Comparison of ENCODE assay signal across 11 mouse cellular contexts in genomic region chr15:95838171-95839020, GRCm38 (mm10). TPM values are rescaled to one million over a fixed set of nuclear protein-coding genes. Genes with fewer than 3 reads are reported as not detected.
DNase-seq lines count a peak whose midpoint lies in the region; ATAC-seq and TF ChIP-seq lines count a peak whose summit lies in the region.
"Had no signal": no experiment of that assay in that cellular context is flagged by ENCODE, and none has a peak within 500 bp of the region (broad histone marks: within the 10 kb centered on the region; RNA-seq: fewer than 3 reads in every experiment).

No protein-coding gene starts in this region.

- H3K27ac ChIP-seq in ES-E14 (ENCODE audit: insufficient read depth, low read depth, low read length, poor library complexity, severe bottlenecking), result peak overlapping the region; percentile 3; the same call in 1 of the 2 replicates
- peak overlapping the region; percentile 84 for H3K27ac ChIP-seq in intestine, embryonic 15.5 days
- H3K27ac ChIP-seq in liver, embryonic 11.5 days (ENCODE audit: low read depth, low read length), result peak overlapping the region; percentile 81
- no peak overlapping the region for H3K27ac ChIP-seq in forebrain, embryonic 11.5 days (ENCODE audit: low read depth, low read length)
- H3K27ac ChIP-seq in midbrain, embryonic 13.5 days, result no peak overlapping the region

- H3K9ac ChIP-seq in ES-E14 (ENCODE audit: insufficient read depth, low read depth, low read length, poor library complexity, severe bottlenecking), result no peak overlapping the region
- no peak overlapping the region for H3K9ac ChIP-seq in intestine, embryonic 15.5 days
- no peak overlapping the region for H3K9ac ChIP-seq in liver, embryonic 11.5 days (ENCODE audit: low read depth, low read length)
- no peak overlapping the region for H3K9ac ChIP-seq in forebrain, embryonic 11.5 days (ENCODE audit: low read length)
- no peak overlapping the region for H3K9ac ChIP-seq in midbrain, embryonic 13.5 days (replicated peaks)

- WGBS in intestine, embryonic 15.5 days, result 44% methylated on average over 11 of the region's 11 CpGs
- 29% methylated on average over 11 of the region's 11 CpGs for WGBS in liver, embryonic 11.5 days
- WGBS in forebrain, embryonic 11.5 days, result 79% methylated on average over 11 of the region's 11 CpGs
- WGBS in midbrain, embryonic 13.5 days, result 75% methylated on average over 11 of the region's 11 CpGs

- no peaks in the 10 kb centered on the region; the same call in 1 of the 2 replicates for H3K36me3 ChIP-seq in ES-E14 (ENCODE audit: control insufficient read depth, insufficient read depth, low read length, poor library complexity, severe bottlenecking)
- no peaks in the 10 kb centered on the region for H3K36me3 ChIP-seq in intestine, embryonic 15.5 days
- no peaks in the 10 kb centered on the region for H3K36me3 ChIP-seq in liver, embryonic 11.5 days (ENCODE audit: control insufficient read depth, insufficient read depth, low read length)
- H3K36me3 ChIP-seq in forebrain, embryonic 11.5 days (ENCODE audit: control insufficient read depth, insufficient read depth, low read length), result no peaks in the 10 kb centered on the region
- H3K36me3 ChIP-seq in midbrain, embryonic 13.5 days, result no peaks in the 10 kb centered on the region

- H3K27me3 ChIP-seq in intestine, embryonic 15.5 days (replicated peaks), result no peaks in the 10 kb centered on the region
- no peaks in the 10 kb centered on the region for H3K27me3 ChIP-seq in liver, embryonic 11.5 days (replicated peaks; ENCODE audit: control insufficient read depth, insufficient read depth, low read length)
- no peaks in the 10 kb centered on the region for H3K27me3 ChIP-seq in forebrain, embryonic 11.5 days (ENCODE audit: control insufficient read depth, insufficient read depth, low read length)
- no peaks in the 10 kb centered on the region for H3K27me3 ChIP-seq in midbrain, embryonic 13.5 days

- in situ Hi-C loops in ES-E14 (cut with MboI; ENCODE audit: low sequenced_read_pairs in 2 of 2, unreplicated experiment in 2 of 2), result no loop called here

- no peaks in the 10 kb centered on the region for H3K9me3 ChIP-seq in ES-E14 (ENCODE audit: control insufficient read depth, insufficient read depth, low read depth, low read length)
- no peaks in the 10 kb centered on the region for H3K9me3 ChIP-seq in intestine, embryonic 15.5 days
- no peaks in the 10 kb centered on the region for H3K9me3 ChIP-seq in liver, embryonic 11.5 days (ENCODE audit: control insufficient read depth, low read length)
- no peaks in the 10 kb centered on the region for H3K9me3 ChIP-seq in forebrain, embryonic 11.5 days (ENCODE audit: control insufficient read depth, low read length)
- no peaks in the 10 kb centered on the region for H3K9me3 ChIP-seq in midbrain, embryonic 13.5 days

- ATAC-seq in intestine, embryonic 15.5 days, result peak; percentile 88
- ATAC-seq in liver, embryonic 11.5 days (replicated peaks; ENCODE audit: low FRiP score), result peak; percentile 63; the same call in 1 of the 2 replicates
- no peak for ATAC-seq in forebrain, embryonic 11.5 days (replicated peaks; ENCODE audit: low FRiP score)
- ATAC-seq in midbrain, embryonic 13.5 days, result no peak

- H3K4me3 ChIP-seq in ES-E14 (ENCODE audit: insufficient read depth in 1 of 2, low read depth in 1 of 2, low read length in 2 of 2, poor library complexity in 1 of 2, severe bottlenecking in 1 of 2), result no peak overlapping the region
- no peak overlapping the region for H3K4me3 ChIP-seq in intestine, embryonic 15.5 days (replicated peaks)
- H3K4me3 ChIP-seq in liver, embryonic 11.5 days (ENCODE audit: low read depth, low read length), result no peak overlapping the region
- no peak overlapping the region for H3K4me3 ChIP-seq in forebrain, embryonic 11.5 days (ENCODE audit: low read depth, low read length)
- H3K4me3 ChIP-seq in midbrain, embryonic 13.5 days (replicated peaks), result no peak overlapping the region

- DNase-seq in 416B (ENCODE audit: low read depth) (peak; percentile 93), ES-E14 (ENCODE audit: low read depth, low spot score) (no peak)
- no peak for DNase-seq in liver, embryonic 11.5 days (ENCODE audit: low spot score)
- no peak for DNase-seq in left cerebral cortex, adult 18-20 months (ENCODE audit: low spot score in 2 of 2)
- no peak for DNase-seq in forebrain, embryonic 11.5 days (ENCODE audit: low spot score)
- DNase-seq in testis, postnatal 10 days (ENCODE audit: low spot score), result no peak
- DNase-seq: cerebellum, adult 9-11 months; gastrocnemius, postnatal 14 days; midbrain, embryonic 14.5 days had no signal

- peaks cover 0 to 17% of the 10 kb centered on the region in 2 experiments; a peak in 1 of 4 replicates for H3K4me1 ChIP-seq in ES-E14 (ENCODE audit: control insufficient read depth in 2 of 2, insufficient read depth in 2 of 2, low read length in 2 of 2, poor library complexity in 1 of 2)
- peaks cover 39% of the 10 kb centered on the region for H3K4me1 ChIP-seq in intestine, embryonic 15.5 days (replicated peaks)
- H3K4me1 ChIP-seq in liver, embryonic 11.5 days (replicated peaks; ENCODE audit: control insufficient read depth, insufficient read depth, low read length), result peaks cover 36% of the 10 kb centered on the region
- no peaks in the 10 kb centered on the region; the same call in 1 of the 2 replicates for H3K4me1 ChIP-seq in forebrain, embryonic 11.5 days (replicated peaks; ENCODE audit: control insufficient read depth, insufficient read depth, low read length)
- H3K4me1 ChIP-seq in midbrain, embryonic 13.5 days (replicated peaks), result 0 out of 2 replicates have a peak, but pooled peaks cover 5% of the 10 kb centered on the region

- H3K4me2 ChIP-seq in intestine, embryonic 15.5 days (replicated peaks), result peak overlapping the region; percentile 23; the same call in 1 of the 2 replicates
- peak overlapping the region; percentile 53 for H3K4me2 ChIP-seq in liver, embryonic 11.5 days
- H3K4me2 ChIP-seq in forebrain, embryonic 11.5 days (ENCODE audit: low read depth, low read length, severe bottlenecking), result no peak overlapping the region
- no peak overlapping the region for H3K4me2 ChIP-seq in midbrain, embryonic 13.5 days (replicated peaks)

TF ChIP-seq in ES-E14, 5 proteins besides CTCF, POLR2A, EP300 and RAD21:
- TF ChIP-seq CHD2 (IDR thresholded peaks at IDR 0.05; ENCODE audit: low read depth, low read length) (no peak), ZNF384 (IDR thresholded peaks at IDR 0.05; ENCODE audit: low read depth, low read length) (no peak), MAFK (IDR thresholded peaks at IDR 0.05; ENCODE audit: insufficient read depth, low read depth, low read length) (no peak), HCFC1 (IDR thresholded peaks at IDR 0.05; ENCODE audit: borderline replicate concordance, insufficient read depth, low read length) (no peak), ZC3H11A (IDR thresholded peaks at IDR 0.05; ENCODE audit: borderline replicate concordance, low read depth, low read length) (no peak)

RNA-seq across cellular contexts. Expression of gene Ano6, which starts 47.8 kb away (rescaled TPM):
- 48.6 and 51.0 TPM in 2 replicates for total RNA-seq in ES-E14 (2012; rRNA removed)
- 50.4 and 53.8 TPM in 2 replicates for polyA plus RNA-seq in intestine, embryonic 15.5 days (2015; fragmentation: Nextera tagmentation; extraction: Ambion mirVana)
- 28.3 and 30.1 TPM in 2 replicates for polyA plus RNA-seq in liver, embryonic 11.5 days (2014; fragmentation: Nextera tagmentation; extraction: Ambion mirVana)
- total RNA-seq in left cerebral cortex, adult 18-20 months (2021), result 10 to 100 TPM; 24.8 to 26.3 TPM
- polyA plus RNA-seq in forebrain, embryonic 11.5 days (2014; fragmentation: Nextera tagmentation; extraction: Ambion mirVana), result 38.0 and 40.3 TPM in 2 replicates
- polyA plus RNA-seq in midbrain, embryonic 13.5 days (2015; fragmentation: Nextera tagmentation; extraction: Ambion mirVana), result 26.1 and 26.8 TPM in 2 replicates

Comparison
In these comparisons a context has a peak if more than half of its experiments do, and no peak if none do; other contexts are left out.
1. H3K27ac ChIP-seq: peak in ES-E14 (single experiment), intestine, embryonic 15.5 days (single experiment) and liver, embryonic 11.5 days (single experiment); none in forebrain, embryonic 11.5 days (single experiment) and midbrain, embryonic 13.5 days (single experiment).
2. ATAC-seq: peak in intestine, embryonic 15.5 days (single experiment) and liver, embryonic 11.5 days (single experiment); none in forebrain, embryonic 11.5 days (single experiment) and midbrain, embryonic 13.5 days (single experiment).
3. H3K4me2 ChIP-seq: peak in intestine, embryonic 15.5 days (single experiment) and liver, embryonic 11.5 days (single experiment); none in forebrain, embryonic 11.5 days (single experiment) and midbrain, embryonic 13.5 days (single experiment).